Mouse (Mus musculus): ENCODE results near the gene Zhx3.

- TF ChIP-seq CTCF (IDR thresholded peaks at IDR 0.05; ENCODE audit: insufficient read depth, low read length) (no peak), POLR2A (IDR thresholded peaks at IDR 0.05; ENCODE audit: borderline replicate concordance, extremely low read depth, low read depth, low read length) (no peak)
Measured at GRCm38 (mm10) chr2:160806091-160806521, 66.7 kb downstream of the Zhx3 start.

All from lung, adult 2 months (tissue).